In the genomic region with DNA sequence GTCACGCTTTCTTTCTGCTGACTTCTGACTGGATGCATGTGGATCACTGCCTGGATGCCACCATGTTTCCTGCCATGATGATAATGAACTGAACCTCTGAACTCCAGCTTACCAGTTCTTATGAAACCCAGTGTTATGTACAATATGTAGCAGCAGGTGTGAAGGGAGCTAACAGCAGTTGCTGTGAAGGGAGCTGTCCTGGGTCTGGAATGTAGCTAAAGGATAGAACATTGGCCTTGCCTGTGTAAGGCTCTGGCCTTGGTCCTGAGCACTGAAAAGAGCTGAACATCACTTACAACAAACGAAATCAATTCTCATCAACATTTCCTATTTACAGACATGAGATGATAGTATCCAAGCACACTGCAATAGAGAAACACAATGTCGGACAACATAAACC, we compare ENCODE assay signal across 20 mouse cellular contexts. TPM values are rescaled to one million over a fixed set of nuclear protein-coding genes. Genes with fewer than 3 reads are reported as not detected.
A peak's percentile ranks its signal among the peaks of the same experiment; 100 is the strongest.
DNase-seq lines count a peak whose midpoint lies in the region; ATAC-seq and TF ChIP-seq lines count a peak whose summit lies in the region.
"Had no signal": no experiment of that assay in that cellular context is flagged by ENCODE, and none has a peak within 500 bp of the region (broad histone marks: within the 10 kb centered on the region; RNA-seq: fewer than 3 reads in every experiment).

No protein-coding gene starts in this region.

- no peak for ATAC-seq in kidney, postnatal 0 days (replicated peaks; ENCODE audit: low FRiP score, low read depth)
- ATAC-seq in kidney, embryonic 15.5 days (replicated peaks; ENCODE audit: low FRiP score), result no peak
- ATAC-seq in embryonic facial prominence, embryonic 13.5 days (ENCODE audit: insufficient number of reproducible peaks, insufficient read depth, low FRiP score, low TSS enrichment, low read depth), result 0 out of 2 replicates have a peak, but pooled peaks have one; percentile 48
- ATAC-seq: CD4-positive, CD25-positive, alpha-beta regulatory T cell, adult 4 months; intestine, embryonic 15.5 days; midbrain, embryonic 13.5 days; Patski had no signal

- no peaks in the 10 kb centered on the region for H3K36me3 ChIP-seq in kidney, postnatal 0 days (ENCODE audit: insufficient read depth, low read length)
- no peaks in the 10 kb centered on the region for H3K36me3 ChIP-seq in kidney, embryonic 15.5 days
- no peaks in the 10 kb centered on the region for H3K36me3 ChIP-seq in MEL (ENCODE audit: control insufficient read depth in 1 of 2, insufficient read depth in 2 of 2, low read length in 2 of 2)
- H3K36me3 ChIP-seq in embryonic facial prominence, embryonic 13.5 days, result no peaks in the 10 kb centered on the region
- H3K36me3 ChIP-seq: embryonic facial prominence, embryonic 12.5 days; hindbrain, embryonic 12.5 days; intestine, embryonic 15.5 days; midbrain, embryonic 13.5 days had no signal

- no peak for TF ChIP-seq CTCF in kidney, postnatal 0 days (IDR thresholded peaks at IDR 0.05; ENCODE audit: low read depth)
- no peak for TF ChIP-seq CTCF in MEL (IDR thresholded peaks at IDR 0.05 in 2 of 3, conservative IDR thresholded peaks at IDR 0.05 in 1 of 3; ENCODE audit: control insufficient read depth in 1 of 3, insufficient read depth in 1 of 3, low read depth in 2 of 3, low read length in 3 of 3, poor library complexity in 1 of 3, severe bottlenecking in 1 of 3)

- no peaks in the 10 kb centered on the region for H3K4me1 ChIP-seq in kidney, postnatal 0 days (replicated peaks; ENCODE audit: insufficient read depth, low read length)
- H3K4me1 ChIP-seq in kidney, embryonic 15.5 days, result no peaks in the 10 kb centered on the region
- no peaks in the 10 kb centered on the region for H3K4me1 ChIP-seq in MEL (ENCODE audit: control insufficient read depth in 1 of 2, insufficient read depth in 2 of 2, low read length in 2 of 2)
- H3K4me1 ChIP-seq in embryonic facial prominence, embryonic 13.5 days, result no peaks in the 10 kb centered on the region
- H3K4me1 ChIP-seq: embryonic facial prominence, embryonic 12.5 days; hindbrain, embryonic 12.5 days; intestine, embryonic 15.5 days; midbrain, embryonic 13.5 days had no signal

- no peak overlapping the region for H3K9ac ChIP-seq in kidney, postnatal 0 days (ENCODE audit: low read depth, low read length)
- H3K9ac ChIP-seq in kidney, embryonic 15.5 days, result no peak overlapping the region
- no peak overlapping the region for H3K9ac ChIP-seq in MEL (ENCODE audit: control insufficient read depth, low read depth, low read length, poor library complexity, severe bottlenecking)
- H3K9ac ChIP-seq in embryonic facial prominence, embryonic 13.5 days, result no peak overlapping the region
- H3K9ac ChIP-seq: embryonic facial prominence, embryonic 12.5 days; hindbrain, embryonic 12.5 days; intestine, embryonic 15.5 days; midbrain, embryonic 13.5 days had no signal

- TF ChIP-seq RAD21 in MEL (IDR thresholded peaks at IDR 0.05; ENCODE audit: low read depth, low read length), result no peak

- no peak for TF ChIP-seq EP300 in MEL (IDR thresholded peaks at IDR 0.05; ENCODE audit: low read depth in 1 of 2, low read length in 2 of 2)

- H3K27ac ChIP-seq in kidney, postnatal 0 days, result no peak overlapping the region
- no peak overlapping the region for H3K27ac ChIP-seq in kidney, embryonic 15.5 days
- no peak overlapping the region for H3K27ac ChIP-seq in MEL (ENCODE audit: control insufficient read depth, low read depth, low read length)
- no peak overlapping the region for H3K27ac ChIP-seq in embryonic facial prominence, embryonic 13.5 days
- H3K27ac ChIP-seq: embryonic facial prominence, embryonic 12.5 days; heart, adult 2 months; hindbrain, embryonic 12.5 days; intestine, embryonic 15.5 days; midbrain, embryonic 13.5 days had no signal

- no peak overlapping the region for H3K4me2 ChIP-seq in kidney, postnatal 0 days (ENCODE audit: low read length)
- no peak overlapping the region for H3K4me2 ChIP-seq in kidney, embryonic 15.5 days
- no peak overlapping the region for H3K4me2 ChIP-seq in embryonic facial prominence, embryonic 13.5 days
- H3K4me2 ChIP-seq: embryonic facial prominence, embryonic 12.5 days; hindbrain, embryonic 12.5 days; intestine, embryonic 15.5 days; midbrain, embryonic 13.5 days had no signal

- DNase-seq in kidney, postnatal 0 days (ENCODE audit: low spot score), result peak; percentile 83
- peak; percentile 67 for DNase-seq in 3T3-L1 (ENCODE audit: low read depth, low spot score)
- DNase-seq in MEL (ENCODE audit: low read depth, low spot score), result peak; percentile 63
- no peak for DNase-seq in urinary bladder, postnatal 10 days (ENCODE audit: low spot score)
- no peak for DNase-seq in layer of hippocampus, adult 9-10 months (ENCODE audit: low spot score)
- DNase-seq: adrenal gland, adult 8-10 months; cerebellum, adult 8-10 months; heart, adult 2 months; kidney, postnatal 36 days; lung, postnatal 36 days had no signal

- H3K9me3 ChIP-seq in kidney, postnatal 0 days (replicated peaks; ENCODE audit: low read length), result no peaks in the 10 kb centered on the region
- H3K9me3 ChIP-seq in kidney, embryonic 15.5 days (replicated peaks), result no peaks in the 10 kb centered on the region
- no peaks in the 10 kb centered on the region for H3K9me3 ChIP-seq in MEL (replicated peaks; ENCODE audit: insufficient read depth, low read length)
- no peaks in the 10 kb centered on the region for H3K9me3 ChIP-seq in embryonic facial prominence, embryonic 13.5 days
- H3K9me3 ChIP-seq: embryonic facial prominence, embryonic 12.5 days; hindbrain, embryonic 12.5 days; intestine, embryonic 15.5 days; midbrain, embryonic 13.5 days had no signal

- WGBS in kidney, postnatal 0 days, result 78% methylated on average over 3 of the region's 3 CpGs
- WGBS in kidney, embryonic 15.5 days, result 86% methylated on average over 3 of the region's 3 CpGs
- 81% methylated on average over 3 of the region's 3 CpGs for WGBS in embryonic facial prominence, embryonic 13.5 days

- H3K4me3 ChIP-seq in kidney, postnatal 0 days (replicated peaks; ENCODE audit: low read depth, low read length), result no peak overlapping the region
- no peak overlapping the region for H3K4me3 ChIP-seq in kidney, embryonic 15.5 days (replicated peaks)
- no peak overlapping the region for H3K4me3 ChIP-seq in MEL (ENCODE audit: control insufficient read depth in 1 of 2, insufficient read depth in 1 of 2, low read depth in 2 of 2, low read length in 2 of 2)
- no peak overlapping the region for H3K4me3 ChIP-seq in embryonic facial prominence, embryonic 13.5 days
- H3K4me3 ChIP-seq: embryonic facial prominence, embryonic 12.5 days; heart, adult 2 months; hindbrain, embryonic 12.5 days; intestine, embryonic 15.5 days; midbrain, embryonic 13.5 days had no signal

- no peak for TF ChIP-seq POLR2A in MEL (IDR thresholded peaks at IDR 0.05; ENCODE audit: control insufficient read depth in 1 of 2, insufficient read depth in 1 of 2, low read depth in 1 of 2, low read length in 2 of 2, poor library complexity in 1 of 2)

- H3K79me2 ChIP-seq in MEL (ENCODE audit: control insufficient read depth, insufficient read depth, low read length, poor library complexity), result no peaks in the 10 kb centered on the region

- H3K27me3 ChIP-seq in kidney, postnatal 0 days (ENCODE audit: insufficient read depth, low read length), result no peaks in the 10 kb centered on the region
- H3K27me3 ChIP-seq in kidney, embryonic 15.5 days, result no peaks in the 10 kb centered on the region
- H3K27me3 ChIP-seq in MEL (ENCODE audit: control insufficient read depth in 1 of 2, insufficient read depth in 2 of 2, low read length in 2 of 2), result no peaks in the 10 kb centered on the region
- no peaks in the 10 kb centered on the region for H3K27me3 ChIP-seq in embryonic facial prominence, embryonic 13.5 days
- H3K27me3 ChIP-seq: embryonic facial prominence, embryonic 12.5 days; hindbrain, embryonic 12.5 days; intestine, embryonic 15.5 days; midbrain, embryonic 13.5 days; Patski had no signal

TF ChIP-seq in MEL, 35 proteins besides CTCF, POLR2A, EP300 and RAD21 (continues in another document):
- no peak for TF ChIP-seq GATA1 (IDR thresholded peaks at IDR 0.05; ENCODE audit: low read depth, low read length)
- no peak for TF ChIP-seq ELF1 (IDR thresholded peaks at IDR 0.05; ENCODE audit: low read depth, low read length)
- TF ChIP-seq MXI1 (IDR thresholded peaks at IDR 0.05; ENCODE audit: low read depth, low read length), result peak; percentile 76
- TF ChIP-seq E2F4 (IDR thresholded peaks at IDR 0.05; ENCODE audit: borderline replicate concordance, low read depth, low read length), result no peak

RNA-seq across cellular contexts. Expression of gene Mfsd4b3, which starts 7.6 kb away (rescaled TPM):
- polyA plus RNA-seq in kidney, postnatal 0 days (2015; fragmentation: Nextera tagmentation; extraction: Ambion mirVana), result 7.8 and 8.7 TPM in 2 replicates
- 1.5 and 1.9 TPM in 2 replicates for polyA plus RNA-seq in kidney, embryonic 15.5 days (2015; fragmentation: Nextera tagmentation; extraction: Ambion mirVana)
- not detected in 2 replicates for total RNA-seq in MEL (2012; rRNA removed)
- polyA plus RNA-seq in MEL (2012; ENCODE audit: insufficient read depth in 1 of 2, insufficient read length in 2 of 2, low read depth in 1 of 2, low replicate concordance in 2 of 2, missing spikeins in 1 of 2), result not detected
- polyA plus RNA-seq in embryonic facial prominence, embryonic 13.5 days (2015; fragmentation: Nextera tagmentation; extraction: Ambion mirVana), result 0.28 and 0.29 TPM in 2 replicates
- polyA plus RNA-seq: CD4-positive, CD25-positive, alpha-beta regulatory T cell, adult 4 months; midbrain, embryonic 13.5 days had no signal

RNA-seq across cellular contexts. Expression of gene Mfsd4b5, which starts 18.9 kb away (rescaled TPM):
- 11.8 and 13.3 TPM in 2 replicates for polyA plus RNA-seq in kidney, postnatal 0 days (2015; fragmentation: Nextera tagmentation; extraction: Ambion mirVana)
- 3.3 and 4.1 TPM in 2 replicates for polyA plus RNA-seq in kidney, embryonic 15.5 days (2015; fragmentation: Nextera tagmentation; extraction: Ambion mirVana)
- not detected in 2 replicates for total RNA-seq in MEL (2012; rRNA removed)
- not detected for polyA plus RNA-seq in MEL (2012; ENCODE audit: insufficient read depth in 1 of 2, insufficient read length in 2 of 2, low read depth in 1 of 2, low replicate concordance in 2 of 2, missing spikeins in 1 of 2)
- polyA plus RNA-seq in embryonic facial prominence, embryonic 13.5 days (2015; fragmentation: Nextera tagmentation; extraction: Ambion mirVana), result 0.08 TPM in 1 of 2 replicates, not detected in the other
- polyA plus RNA-seq: forebrain, embryonic 11.5 days; midbrain, embryonic 13.5 days had no signal

RNA-seq across cellular contexts. Expression of gene Mfsd4b2, which starts 40.8 kb away (rescaled TPM):
- polyA plus RNA-seq in kidney, postnatal 0 days (2015; fragmentation: Nextera tagmentation; extraction: Ambion mirVana), result not detected in 2 replicates
- polyA plus RNA-seq in kidney, embryonic 15.5 days (2015; fragmentation: Nextera tagmentation; extraction: Ambion mirVana), result not detected in 2 replicates
- total RNA-seq in MEL (2012; rRNA removed), result not detected in 2 replicates
- polyA plus RNA-seq in MEL (2012; ENCODE audit: insufficient read depth in 1 of 2, insufficient read length in 2 of 2, low read depth in 1 of 2, low replicate concordance in 2 of 2, missing spikeins in 1 of 2), result not detected
- not detected in 2 replicates for polyA plus RNA-seq in embryonic facial prominence, embryonic 13.5 days (2015; fragmentation: Nextera tagmentation; extraction: Ambion mirVana)
- total RNA-seq: liver, adult 2 months had no signal
- polyA plus RNA-seq: CD4-positive, CD25-positive, alpha-beta regulatory T cell, adult 4 months; forebrain, embryonic 11.5 days; heart, adult 2 months; hindbrain, embryonic 12.5 days; liver, adult 2 months; midbrain, embryonic 13.5 days had no signal

RNA-seq across cellular contexts. Expression of gene Mfsd4b1, which starts 57.6 kb away (rescaled TPM):
- polyA plus RNA-seq in kidney, postnatal 0 days (2015; fragmentation: Nextera tagmentation; extraction: Ambion mirVana), result 34.8 and 37.2 TPM in 2 replicates
- polyA plus RNA-seq in kidney, embryonic 15.5 days (2015; fragmentation: Nextera tagmentation; extraction: Ambion mirVana), result 5.1 and 5.8 TPM in 2 replicates
- not detected in 2 replicates for total RNA-seq in MEL (2012; rRNA removed)
- polyA plus RNA-seq in MEL (2012; ENCODE audit: insufficient read depth in 1 of 2, insufficient read length in 2 of 2, low read depth in 1 of 2, low replicate concordance in 2 of 2, missing spikeins in 1 of 2), result not detected
- 0.19 TPM in 1 of 2 replicates, not detected in the other for polyA plus RNA-seq in embryonic facial prominence, embryonic 13.5 days (2015; fragmentation: Nextera tagmentation; extraction: Ambion mirVana)
- polyA plus RNA-seq: CD4-positive, CD25-positive, alpha-beta regulatory T cell, adult 4 months; forebrain, embryonic 11.5 days had no signal

Comparison
In these comparisons a context has a peak if more than half of its experiments do, and no peak if none do; other contexts are left out.
1. DNase-seq: peak in kidney, postnatal 0 days (single experiment), 3T3-L1 (single experiment) and MEL (single experiment); none in urinary bladder, postnatal 10 days (single experiment) and layer of hippocampus, adult 9-10 months (single experiment).